Mouse (Mus musculus) limb, embryonic 11.5 days (tissue): ENCODE measurements around the gene Cyp4f15. TPM values are rescaled to one million over a fixed set of nuclear protein-coding genes. Genes with fewer than 3 reads are reported as not detected.
"Not testable (repeated sequence)": the region's sequence is repeated elsewhere in the genome, so short reads cannot be mapped to it uniquely, and the experiment has no call there.

Source experiments
- ATAC-seq: fragments of 200-750 bp; cut with Nextera tagmentation; 2 replicates; pipeline ENCODE4 v1.8.0; 2017; ENCODE audit warnings: low read depth; ENCODE audit not compliant: insufficient number of reproducible peaks, low FRiP score, low TSS enrichment
- DNase-seq: peaks from one replicate; pipeline ENCODE4 v3.0.0-alpha.2; 2015; ENCODE audit warnings: low spot score
- H3K27ac ChIP-seq: fragments of 300-500 bp; sonication (generic); replicated peaks from 2 replicates; pipeline ENCODE4 v1.5.1; 2014; ENCODE audit warnings: low read depth, mild to moderate bottlenecking, low read length
- H3K27me3 ChIP-seq: fragments of 300-500 bp; sonication (generic); 2 replicates; pipeline ENCODE4 v1.6.1; 2014; ENCODE audit warnings: mild to moderate bottlenecking, low read length, mixed read lengths; ENCODE audit not compliant: control insufficient read depth, insufficient read depth
- H3K36me3 ChIP-seq: fragments of 300-500 bp; sonication (generic); 2 replicates; pipeline ENCODE4 v1.6.1; 2014; ENCODE audit warnings: mild to moderate bottlenecking, low read length, moderate library complexity, mixed read lengths; ENCODE audit not compliant: control insufficient read depth, insufficient read depth
- H3K4me1 ChIP-seq: fragments of 300-500 bp; sonication (generic); 2 replicates; pipeline ENCODE4 v1.6.1; 2014; ENCODE audit warnings: low read length, mixed read lengths; ENCODE audit not compliant: control insufficient read depth, insufficient read depth
- H3K4me2 ChIP-seq: fragments of 300-500 bp; sonication (generic); 2 replicates; pipeline ENCODE4 v1.6.1; 2014; ENCODE audit warnings: low read depth, mild to moderate bottlenecking, moderate library complexity; ENCODE audit not compliant: severe bottlenecking
- H3K4me3 ChIP-seq: fragments of 300-500 bp; sonication (generic); 2 replicates; pipeline ENCODE4 v1.5.1; 2014; ENCODE audit warnings: low read depth, low read length
- H3K9ac ChIP-seq: fragments of 300-500 bp; sonication (generic); 2 replicates; pipeline ENCODE4 v1.6.1; 2014; ENCODE audit warnings: mild to moderate bottlenecking, low read length
- H3K9me3 ChIP-seq: fragments of 300-500 bp; sonication (generic); 2 replicates; pipeline ENCODE4 v1.6.1; 2016; ENCODE audit warnings: low read length; ENCODE audit not compliant: control insufficient read depth
- WGBS: fragments of 180-500 bp; shearing (Covaris S2); extraction: QIAGEN DNeasy Blood & Tissue Kit; methylation state at CpG from one replicate; pipeline ENCODE4 v1.1.7; 2014; 5-methylcytosine and 5-hydroxymethylcytosine counted together
- polyA plus RNA-seq: library from polyadenylated mRNA; unstranded; fragments of >200 nt; fragmentation: Nextera tagmentation; extraction: Ambion mirVana; gene quantifications from 2 replicates; pipeline ENCODE4 v1.2.1, GENCODE M21; 2014

Gene Cyp4f15
- polyA plus RNA-seq, 1 experiment from 2014 or later = 0.48 TPM

GRCm38 (mm10) chr17:32676040-32676635, 9.3 kb upstream of the Cyp4f15 start:
- H3K27ac ChIP-seq = no peak overlapping the region
- no peak overlapping the region for H3K9ac ChIP-seq
- ATAC-seq (no peak), DNase-seq (no peak)
- H3K36me3 ChIP-seq = no peaks in the 10 kb centered on the region
- no peak overlapping the region for H3K4me3 ChIP-seq
- no peaks in the 10 kb centered on the region for H3K9me3 ChIP-seq
- no peak overlapping the region for H3K4me2 ChIP-seq
- H3K27me3 ChIP-seq = no peaks in the 10 kb centered on the region
- no peaks in the 10 kb centered on the region for H3K4me1 ChIP-seq
- 38% methylated on average over 21 of the region's 21 CpGs for WGBS

- ATAC-seq = no peak
- H3K9me3 ChIP-seq = no peaks in the 10 kb centered on the region
- H3K27me3 ChIP-seq = no peaks in the 10 kb centered on the region
- WGBS = 24% methylated on average over 2 of the region's 2 CpGs
- H3K4me2 ChIP-seq = no peak overlapping the region
- DNase-seq = peak; percentile 60
- H3K9ac ChIP-seq = no peak overlapping the region
- H3K4me1 ChIP-seq = 0 out of 2 replicates have a peak, but pooled peaks cover under 1% of the 10 kb centered on the region
- H3K4me3 ChIP-seq = no peak overlapping the region
- no peaks in the 10 kb centered on the region for H3K36me3 ChIP-seq
- H3K27ac ChIP-seq = no peak overlapping the region
Measured at GRCm38 (mm10) chr17:32680404-32680803, 5.0 kb upstream of the Cyp4f15 start.

GRCm38 (mm10) chr17:32686722-32687121, 1.3 kb downstream of the Cyp4f15 start:
- H3K27ac ChIP-seq = no peak overlapping the region
- ATAC-seq (no peak), DNase-seq (no peak)
- 92% methylated on average over 5 of the region's 5 CpGs for WGBS
- no peaks in the 10 kb centered on the region for H3K9me3 ChIP-seq
- H3K27me3 ChIP-seq = no peaks in the 10 kb centered on the region
- no peaks in the 10 kb centered on the region for H3K36me3 ChIP-seq
- H3K4me1 ChIP-seq = 0 out of 2 replicates have a peak, but pooled peaks cover 2% of the 10 kb centered on the region
- no peak overlapping the region for H3K9ac ChIP-seq
- H3K4me2 ChIP-seq = no peak overlapping the region
- H3K4me3 ChIP-seq = no peak overlapping the region

- H3K9ac ChIP-seq = no peak overlapping the region
Measured at GRCm38 (mm10) chr17:32690959-32691358, 5.5 kb downstream of the Cyp4f15 start.

GRCm38 (mm10) chr17:32702826-32703225, 17.4 kb downstream of the Cyp4f15 start:
- peak; percentile 31 for DNase-seq
- no peak overlapping the region for H3K27ac ChIP-seq
- 45% methylated on average over 22 of the region's 22 CpGs for WGBS
- no peak for ATAC-seq
- H3K27me3 ChIP-seq = no peaks in the 10 kb centered on the region
- no peaks in the 10 kb centered on the region; the same call in 1 of the 2 replicates for H3K9me3 ChIP-seq
- H3K9ac ChIP-seq = no peak overlapping the region
- no peaks in the 10 kb centered on the region for H3K36me3 ChIP-seq
- no peak overlapping the region for H3K4me3 ChIP-seq
- H3K4me2 ChIP-seq = no peak overlapping the region
- H3K4me1 ChIP-seq = no peaks in the 10 kb centered on the region

More at GRCm38 (mm10) chr17:32690959-32691358, 5.5 kb downstream of the Cyp4f15 start:
- Histone ChIP-seq H3K27ac (no peak overlapping the region), H3K4me3 (no peak overlapping the region), H3K4me1 (no peaks in the 10 kb centered on the region), H3K36me3 (no peaks in the 10 kb centered on the region), H3K9me3 (no peaks in the 10 kb centered on the region), H3K4me2 (no peak overlapping the region), H3K27me3 (no peaks in the 10 kb centered on the region)
- no peak for ATAC-seq
- DNase-seq = no peak
- 86% methylated on average over 1 of the region's 1 CpGs for whole genome bisulfite sequencing

- not testable (repeated sequence) for H3K27me3 ChIP-seq, H3K27ac ChIP-seq, H3K9me3 ChIP-seq, H3K4me2 ChIP-seq, H3K4me3 ChIP-seq, ATAC-seq, H3K9ac ChIP-seq, DNase-seq, H3K36me3 ChIP-seq, H3K4me1 ChIP-seq
Measured at GRCm38 (mm10) chr17:32710541-32710940, 25.1 kb downstream of the Cyp4f15 start.

GRCm38 (mm10) chr17:32722151-32722550, 36.7 kb downstream of the Cyp4f15 start:
- H3K27me3 ChIP-seq, H3K36me3 ChIP-seq, H3K9ac ChIP-seq, DNase-seq, ATAC-seq, H3K4me2 ChIP-seq, H3K9me3 ChIP-seq, H3K4me1 ChIP-seq, H3K4me3 ChIP-seq, H3K27ac ChIP-seq: not testable (repeated sequence)
- WGBS = 89% methylated on average over 1 of the region's 1 CpGs

GRCm38 (mm10) chr17:32722771-32723170, 37.3 kb downstream of the Cyp4f15 start:
- WGBS = 82% methylated on average over 7 of the region's 7 CpGs
- DNase-seq (no peak), ATAC-seq (no peak)
- Histone ChIP-seq H3K9ac (no peak overlapping the region), H3K27ac (no peak overlapping the region), H3K9me3 (no peaks in the 10 kb centered on the region), H3K4me1 (no peaks in the 10 kb centered on the region), H3K36me3 (no peaks in the 10 kb centered on the region), H3K4me2 (no peak overlapping the region), H3K4me3 (no peak overlapping the region), H3K27me3 (no peaks in the 10 kb centered on the region)

GRCm38 (mm10) chr17:32726360-32726759, 40.9 kb downstream of the Cyp4f15 start:
- H3K4me2 ChIP-seq, H3K4me3 ChIP-seq, ATAC-seq, H3K36me3 ChIP-seq, H3K9me3 ChIP-seq, DNase-seq, H3K27me3 ChIP-seq, H3K27ac ChIP-seq, H3K4me1 ChIP-seq, H3K9ac ChIP-seq: not testable (repeated sequence)
